ENCODE assay signal across 23 mouse cellular contexts in the genomic region with DNA sequence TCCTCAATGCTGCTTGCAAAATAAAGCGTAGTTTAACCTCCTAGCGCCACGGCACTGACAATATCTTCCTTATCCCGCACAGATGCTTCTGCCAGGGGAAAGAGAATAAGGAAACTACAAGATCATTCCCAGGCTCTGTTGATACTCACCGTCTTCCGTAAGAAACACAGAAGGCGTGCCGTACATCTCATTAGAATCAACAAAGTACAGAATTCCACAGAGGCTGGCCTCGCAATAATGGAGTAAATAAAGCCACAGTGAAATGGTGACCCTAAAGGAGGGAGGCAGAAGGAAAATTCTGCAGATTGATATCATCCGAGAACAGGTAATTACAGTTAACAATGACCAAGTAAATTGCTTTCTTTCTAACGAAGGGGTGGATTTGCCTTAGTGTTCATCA. TPM values are rescaled to one million over a fixed set of nuclear protein-coding genes. Genes with fewer than 3 reads are reported as not detected.
DNase-seq lines count a peak whose midpoint lies in the region; ATAC-seq lines count a peak whose summit lies in the region.
"Had no signal": no experiment of that assay in that cellular context is flagged by ENCODE, and none has a peak within 500 bp of the region (broad histone marks: within the 10 kb centered on the region; RNA-seq: fewer than 3 reads in every experiment).

No protein-coding gene starts in this region.

- ATAC-seq in hindbrain, embryonic 15.5 days (ENCODE audit: low FRiP score, low read depth) = 0 out of 2 replicates have a peak, but pooled peaks have one; percentile 21
- peak; percentile 26; the same call in 1 of the 2 replicates for ATAC-seq in forebrain, embryonic 14.5 days
- peak; percentile 41 for ATAC-seq in forebrain, embryonic 16.5 days
- peak; percentile 50 for ATAC-seq in midbrain, embryonic 16.5 days
- no peak for ATAC-seq in cerebellum, adult (ENCODE audit: insufficient number of reproducible peaks, low FRiP score, low TSS enrichment)
- ATAC-seq: intestine, embryonic 15.5 days had no signal

- no peak overlapping the region for H3K9ac ChIP-seq in hindbrain, embryonic 15.5 days
- peak overlapping the region; percentile 6; the same call in 1 of the 2 replicates for H3K9ac ChIP-seq in forebrain, embryonic 14.5 days (ENCODE audit: low read length)
- peak overlapping the region; percentile 15 for H3K9ac ChIP-seq in forebrain, embryonic 16.5 days (replicated peaks; ENCODE audit: low read depth, low read length)
- no peak overlapping the region for H3K9ac ChIP-seq in midbrain, embryonic 16.5 days (ENCODE audit: low read depth, low read length)
- H3K9ac ChIP-seq: intestine, embryonic 15.5 days; liver, embryonic 15.5 days had no signal

- H3K4me1 ChIP-seq in hindbrain, embryonic 15.5 days (replicated peaks) = peaks cover 8% of the 10 kb centered on the region; the same call in 1 of the 2 replicates
- no peaks in the 10 kb centered on the region for H3K4me1 ChIP-seq in hindbrain, embryonic 10.5 days (replicated peaks)
- peaks cover 18% of the 10 kb centered on the region; the same call in 1 of the 2 replicates for H3K4me1 ChIP-seq in forebrain, embryonic 14.5 days (ENCODE audit: control insufficient read depth, insufficient read depth, low read length)
- H3K4me1 ChIP-seq in forebrain, embryonic 16.5 days (replicated peaks; ENCODE audit: control insufficient read depth, insufficient read depth, low read length) = peaks cover 18% of the 10 kb centered on the region
- peaks cover 9% of the 10 kb centered on the region for H3K4me1 ChIP-seq in midbrain, embryonic 16.5 days (ENCODE audit: control insufficient read depth, insufficient read depth, low read length)
- H3K4me1 ChIP-seq: intestine, embryonic 15.5 days; limb, embryonic 10.5 days; liver, embryonic 15.5 days had no signal

- 0 out of 2 replicates have a peak overlapping the region, but pooled peaks have one; percentile 43 for H3K27ac ChIP-seq in hindbrain, embryonic 15.5 days (replicated peaks)
- no peak overlapping the region for H3K27ac ChIP-seq in hindbrain, embryonic 10.5 days
- no peak overlapping the region; the same call in 1 of the 2 replicates for H3K27ac ChIP-seq in forebrain, embryonic 14.5 days (ENCODE audit: low read depth, low read length)
- H3K27ac ChIP-seq in forebrain, embryonic 16.5 days (ENCODE audit: low read length) = peak overlapping the region; percentile 9; the same call in 1 of the 2 replicates
- no peak overlapping the region; the same call in 1 of the 2 replicates for H3K27ac ChIP-seq in midbrain, embryonic 16.5 days (ENCODE audit: low read length)
- H3K27ac ChIP-seq: intestine, embryonic 15.5 days; limb, embryonic 10.5 days; liver, embryonic 15.5 days had no signal

- 58% methylated on average over 11 of the region's 11 CpGs for WGBS in hindbrain, embryonic 15.5 days
- 84% methylated on average over 11 of the region's 11 CpGs for WGBS in hindbrain, embryonic 10.5 days
- 14% methylated on average over 11 of the region's 11 CpGs for WGBS in forebrain, embryonic 14.5 days
- 13% methylated on average over 11 of the region's 11 CpGs for WGBS in forebrain, embryonic 16.5 days
- WGBS in midbrain, embryonic 16.5 days = 34% methylated on average over 11 of the region's 11 CpGs

- H3K27me3 ChIP-seq in hindbrain, embryonic 15.5 days = no peaks in the 10 kb centered on the region
- no peaks in the 10 kb centered on the region for H3K27me3 ChIP-seq in hindbrain, embryonic 10.5 days (ENCODE audit: insufficient read depth, poor library complexity, severe bottlenecking)
- H3K27me3 ChIP-seq in forebrain, embryonic 14.5 days (replicated peaks; ENCODE audit: control insufficient read depth, insufficient read depth, low read length) = no peaks in the 10 kb centered on the region
- H3K27me3 ChIP-seq in forebrain, embryonic 16.5 days (replicated peaks; ENCODE audit: control insufficient read depth, insufficient read depth, low read length) = no peaks in the 10 kb centered on the region
- H3K27me3 ChIP-seq in midbrain, embryonic 16.5 days (ENCODE audit: control insufficient read depth, insufficient read depth, low read depth, low read length) = no peaks in the 10 kb centered on the region
- H3K27me3 ChIP-seq: intestine, embryonic 15.5 days; liver, embryonic 15.5 days had no signal

- H3K4me3 ChIP-seq in hindbrain, embryonic 15.5 days = no peak overlapping the region
- H3K4me3 ChIP-seq in hindbrain, embryonic 10.5 days = no peak overlapping the region
- H3K4me3 ChIP-seq in forebrain, embryonic 14.5 days (ENCODE audit: low read depth, low read length) = no peak overlapping the region
- H3K4me3 ChIP-seq in forebrain, embryonic 16.5 days (replicated peaks; ENCODE audit: low read length) = peak overlapping the region; percentile 18
- no peak overlapping the region for H3K4me3 ChIP-seq in midbrain, embryonic 16.5 days (ENCODE audit: low read depth, low read length)
- H3K4me3 ChIP-seq: intestine, embryonic 15.5 days; limb, embryonic 10.5 days; liver, embryonic 15.5 days; myocyte had no signal

- peaks cover 3% of the 10 kb centered on the region; the same call in 1 of the 2 replicates for H3K36me3 ChIP-seq in hindbrain, embryonic 15.5 days
- no peaks in the 10 kb centered on the region for H3K36me3 ChIP-seq in hindbrain, embryonic 10.5 days
- 0 out of 2 replicates have a peak, but pooled peaks cover 7% of the 10 kb centered on the region for H3K36me3 ChIP-seq in forebrain, embryonic 14.5 days (ENCODE audit: control insufficient read depth, insufficient read depth, low read length)
- 0 out of 2 replicates have a peak, but pooled peaks cover 3% of the 10 kb centered on the region for H3K36me3 ChIP-seq in forebrain, embryonic 16.5 days (ENCODE audit: control insufficient read depth, insufficient read depth)
- no peaks in the 10 kb centered on the region for H3K36me3 ChIP-seq in midbrain, embryonic 16.5 days (ENCODE audit: control insufficient read depth, insufficient read depth, low read length)
- H3K36me3 ChIP-seq: intestine, embryonic 15.5 days; limb, embryonic 10.5 days; liver, embryonic 15.5 days had no signal

- no peaks in the 10 kb centered on the region for H3K9me3 ChIP-seq in hindbrain, embryonic 15.5 days
- no peaks in the 10 kb centered on the region for H3K9me3 ChIP-seq in hindbrain, embryonic 10.5 days
- H3K9me3 ChIP-seq in forebrain, embryonic 14.5 days (replicated peaks; ENCODE audit: control insufficient read depth, low read length) = no peaks in the 10 kb centered on the region
- no peaks in the 10 kb centered on the region for H3K9me3 ChIP-seq in forebrain, embryonic 16.5 days (ENCODE audit: control insufficient read depth, low read length)
- no peaks in the 10 kb centered on the region for H3K9me3 ChIP-seq in midbrain, embryonic 16.5 days (replicated peaks; ENCODE audit: control insufficient read depth, low read length, poor library complexity, severe bottlenecking)
- H3K9me3 ChIP-seq: intestine, embryonic 15.5 days; limb, embryonic 10.5 days; liver, embryonic 15.5 days had no signal

- 0 out of 2 replicates have a peak overlapping the region, but pooled peaks have one; percentile 3 for H3K4me2 ChIP-seq in hindbrain, embryonic 15.5 days
- peak overlapping the region; percentile 24 for H3K4me2 ChIP-seq in forebrain, embryonic 14.5 days (ENCODE audit: low read length)
- peak overlapping the region; percentile 45 for H3K4me2 ChIP-seq in forebrain, embryonic 16.5 days (ENCODE audit: low read length)
- peak overlapping the region; percentile 35 for H3K4me2 ChIP-seq in midbrain, embryonic 16.5 days (ENCODE audit: low read length)
- H3K4me2 ChIP-seq: intestine, embryonic 15.5 days; liver, embryonic 15.5 days had no signal

- no peak for DNase-seq in hindbrain, embryonic 10.5 days (ENCODE audit: low spot score)
- DNase-seq in forebrain, embryonic 14.5 days (ENCODE audit: low spot score) = peak; percentile 32
- no peak for DNase-seq in cerebellum, postnatal 4 days (ENCODE audit: low spot score in 2 of 2)
- DNase-seq: adrenal gland, postnatal 25 days; cerebellum, adult 11 months; cerebellum, adult 9-11 months; gastrocnemius, postnatal 36 days; heart, postnatal 4 days; kidney, adult 8-10 months; kidney, postnatal 10 days; liver; lung, postnatal 4 days; thymus, adult 18-20 months; thymus, postnatal 36 days had no signal

RNA-seq across cellular contexts. Expression of a gene that starts 27.9 kb away (rescaled TPM):
- 6.3 and 6.9 TPM in 2 replicates for polyA plus RNA-seq in hindbrain, embryonic 15.5 days (2015; fragmentation: Nextera tagmentation; extraction: Ambion mirVana)
- 2.3 and 2.7 TPM in 2 replicates for polyA plus RNA-seq in hindbrain, embryonic 10.5 days (2016; fragmentation: Nextera tagmentation; extraction: Ambion mirVana)
- polyA plus RNA-seq in forebrain, embryonic 14.5 days (2014; fragmentation: Nextera tagmentation; extraction: Ambion mirVana) = 11.0 and 11.2 TPM in 2 replicates
- polyA plus RNA-seq in forebrain, embryonic 16.5 days (2015; fragmentation: Nextera tagmentation; extraction: Ambion mirVana) = 9.9 and 10.2 TPM in 2 replicates
- 6.8 and 7.3 TPM in 2 replicates for polyA plus RNA-seq in midbrain, embryonic 16.5 days (2015; fragmentation: Nextera tagmentation; extraction: Ambion mirVana)
- polyA plus RNA-seq: C2C12 had no signal

Comparison
In these comparisons a context has a peak if more than half of its experiments do, and no peak if none do; other contexts are left out.
1. H3K27ac ChIP-seq: peak in hindbrain, embryonic 15.5 days (single experiment) and forebrain, embryonic 16.5 days (single experiment); none in hindbrain, embryonic 10.5 days (single experiment), forebrain, embryonic 14.5 days (single experiment) and midbrain, embryonic 16.5 days (single experiment).
2. H3K9ac ChIP-seq: peak in forebrain, embryonic 14.5 days (single experiment) and forebrain, embryonic 16.5 days (single experiment); none in hindbrain, embryonic 15.5 days (single experiment) and midbrain, embryonic 16.5 days (single experiment).
3. Peak in every context shown above with its lines, with median percentiles within 50 percentile points of each other: H3K4me2 ChIP-seq.